Mouse (Mus musculus) stomach, embryonic 15.5 days (tissue): Measurements from ENCODE around the gene Dennd4c. TPM values are rescaled to one million over a fixed set of nuclear protein-coding genes. Genes with fewer than 3 reads are reported as not detected.
A peak's percentile ranks its signal among the peaks of the same experiment; 100 is the strongest.

Experiments
- ATAC-seq: fragments of 200-750 bp; cut with Nextera tagmentation; 2 replicates; pipeline ENCODE4 v1.8.0; 2017; ENCODE audit warnings: low read depth, moderate number of reproducible peaks, moderate TSS enrichment; ENCODE audit not compliant: insufficient read depth, low FRiP score
- H3K27ac ChIP-seq: fragments of 300-500 bp; sonication (generic); 2 replicates; pipeline ENCODE4 v1.5.1; 2015; ENCODE audit warnings: mild to moderate bottlenecking, inconsistent platforms
- H3K27me3 ChIP-seq: fragments of 300-500 bp; sonication (generic); replicated peaks from 2 replicates; pipeline ENCODE4 v1.6.1; 2015; ENCODE audit warnings: inconsistent platforms
- H3K36me3 ChIP-seq: fragments of 300-500 bp; sonication (generic); 2 replicates; pipeline ENCODE4 v1.6.1; 2015; ENCODE audit warnings: inconsistent platforms
- H3K4me1 ChIP-seq: fragments of 300-500 bp; sonication (generic); 2 replicates; pipeline ENCODE4 v1.6.1; 2015; ENCODE audit warnings: inconsistent platforms
- H3K4me2 ChIP-seq: fragments of 300-500 bp; sonication (generic); 2 replicates; pipeline ENCODE4 v1.6.1; 2015; ENCODE audit warnings: mild to moderate bottlenecking, inconsistent platforms
- H3K4me3 ChIP-seq: fragments of 300-500 bp; sonication (generic); replicated peaks from 2 replicates; pipeline ENCODE4 v1.5.1; 2015; ENCODE audit warnings: inconsistent platforms
- H3K9ac ChIP-seq: fragments of 300-500 bp; sonication (generic); 2 replicates; pipeline ENCODE4 v1.6.1; 2015; ENCODE audit warnings: inconsistent platforms
- H3K9me3 ChIP-seq: fragments of 300-500 bp; sonication (generic); 2 replicates; pipeline ENCODE4 v1.6.1; 2016; ENCODE audit warnings: inconsistent platforms
- WGBS: fragments of 180-500 bp; shearing (Covaris S2); methylation state at CpG from one replicate; pipeline ENCODE4 v1.1.7; 2015; 5-methylcytosine and 5-hydroxymethylcytosine counted together
- polyA plus RNA-seq: library from polyadenylated mRNA; unstranded; fragments of >200 nt; fragmentation: Nextera tagmentation; extraction: Ambion mirVana; gene quantifications from 2 replicates; pipeline ENCODE4 v1.2.1, GENCODE M21; 2015

The Dennd4c gene
- polyA plus RNA-seq, 1 experiment from 2014 or later: 7.6 TPM

- no peak overlapping the region for H3K4me2 ChIP-seq
- no peaks in the 10 kb centered on the region for H3K4me1 ChIP-seq
- no peaks in the 10 kb centered on the region for H3K27me3 ChIP-seq
- ATAC-seq: peak; percentile 73
- H3K9ac ChIP-seq: no peak overlapping the region
- 22% methylated on average over 14 of the region's 14 CpGs for WGBS
- H3K27ac ChIP-seq: no peak overlapping the region; the same call in 1 of the 2 replicates
- H3K9me3 ChIP-seq: no peaks in the 10 kb centered on the region
- H3K4me3 ChIP-seq: no peak overlapping the region
- no peaks in the 10 kb centered on the region for H3K36me3 ChIP-seq
Measured at GRCm38 (mm10) chr4:86898791-86899474, 150.6 kb downstream of the Dennd4c start.

Other genes starting within 250 kb of the Dennd4c start
- 0.15 TPM in 2 replicates for gene Saxo1, start 190.2 kb upstream of the Dennd4c start, polyA plus RNA-seq
- gene Rraga, start 172.9 kb upstream of the Dennd4c start, polyA plus RNA-seq: 73.3 and 78.0 TPM in 2 replicates
- 14.4 and 14.5 TPM in 2 replicates for gene Haus6, start 136.5 kb upstream of the Dennd4c start, polyA plus RNA-seq
- 76.3 and 82.3 TPM in 2 replicates for gene Plin2, start 78.5 kb upstream of the Dennd4c start, polyA plus RNA-seq
- 580 and 764 TPM in 2 replicates for gene Rps6, start 108.9 kb downstream of the Dennd4c start, polyA plus RNA-seq
- gene Acer2, start 125.8 kb downstream of the Dennd4c start, polyA plus RNA-seq: 24.6 and 24.7 TPM in 2 replicates